Mouse (Mus musculus) CH12.LX (cell line): ENCODE measurements around the gene Rock2. TPM values are rescaled to one million over a fixed set of nuclear protein-coding genes. Genes with fewer than 3 reads are reported as not detected.

ENCODE experiments used
- DNase-seq: peaks from one replicate; pipeline ENCODE4 v3.0.0-alpha.2; 2013; ENCODE audit errors: extremely low read depth
- H3K27ac ChIP-seq: 2 replicates; pipeline ENCODE4 v1.5.1; 2012; ENCODE audit warnings: low read depth, mild to moderate bottlenecking, control low read depth, moderate library complexity; ENCODE audit not compliant: insufficient read depth
- H3K27me3 ChIP-seq: replicated peaks from 2 replicates; pipeline ENCODE3; 2012; ENCODE audit warnings: inconsistent platforms
- H3K36me3 ChIP-seq, 2 experiments: replicated peaks in 1 of 2; 2 replicates each; pipeline versions ENCODE3 to v1.6.1; 2012; ENCODE audit warnings: inconsistent platforms in 1 of 2, low read length in 1 of 2, mild to moderate bottlenecking in 1 of 2, mixed read lengths in 1 of 2, moderate library complexity in 1 of 2; ENCODE audit not compliant: control insufficient read depth in 1 of 2, insufficient read depth in 1 of 2
- H3K4me1 ChIP-seq, 2 experiments: 2 replicates each; pipeline ENCODE4 v1.6.1; 2012; ENCODE audit warnings: inconsistent platforms in 1 of 2, moderate library complexity in 1 of 2; ENCODE audit not compliant: insufficient read depth in 2 of 2, control insufficient read depth in 1 of 2
- H3K4me2 ChIP-seq: 2 replicates; pipeline ENCODE4 v1.6.1; 2012; ENCODE audit warnings: low read depth, mild to moderate bottlenecking, control low read depth; ENCODE audit not compliant: poor library complexity, insufficient read depth, severe bottlenecking
- H3K4me3 ChIP-seq, 3 experiments: fragments of 150-350 bp in 1 of 3; sonication (generic) in 1 of 3; replicated peaks in 1 of 3; 2 replicates each; pipeline versions ENCODE3 to v1.5.1; 2011 to 2012; ENCODE audit warnings: low read depth in 2 of 3, low read length in 2 of 3, mild to moderate bottlenecking in 2 of 3, moderate library complexity in 2 of 3, control low read depth in 1 of 3, improper control_type of control experiment in 1 of 3, inconsistent platforms in 1 of 3, mixed read lengths in 1 of 3; ENCODE audit not compliant: poor library complexity in 1 of 3
- H3K79me2 ChIP-seq: replicated peaks from 2 replicates; pipeline ENCODE4 v1.6.1; 2012; ENCODE audit warnings: mild to moderate bottlenecking, moderate library complexity; ENCODE audit not compliant: control insufficient read depth, poor library complexity, insufficient read depth, severe bottlenecking; ENCODE audit errors: extremely low read depth
- H3K9ac ChIP-seq: 2 replicates; pipeline ENCODE4 v1.6.1; 2012; ENCODE audit warnings: low read depth, mild to moderate bottlenecking, control low read depth, moderate library complexity; ENCODE audit not compliant: insufficient read depth
- H3K9me3 ChIP-seq: replicated peaks from 2 replicates; pipeline ENCODE3; 2012; ENCODE audit warnings: low read length, inconsistent platforms, mixed read lengths
- BHLHE40 ChIP-seq: IDR thresholded peaks from 2 replicates; pipeline ENCODE4 v1.6.1; 2011; ENCODE audit warnings: mild to moderate bottlenecking, low read depth, low read length, improper control_type of control experiment
- CHD1 ChIP-seq: IDR thresholded peaks from 2 replicates; pipeline ENCODE4 v1.6.1; 2012; ENCODE audit warnings: low read depth, low read length, improper control_type of control experiment, inconsistent platforms
- CHD2 ChIP-seq: IDR thresholded peaks from 2 replicates; pipeline ENCODE4 v1.6.1; 2011; ENCODE audit warnings: low read length, improper control_type of control experiment
- CTCF ChIP-seq, 2 experiments: IDR thresholded peaks in 1 of 2; conservative IDR thresholded peaks in 1 of 2; 2 replicates each; pipeline ENCODE4 v1.5.1; 2011 to 2012; ENCODE audit warnings: low read depth in 2 of 2, low read length in 2 of 2, improper control_type of control experiment in 1 of 2, inconsistent platforms in 1 of 2, mild to moderate bottlenecking in 1 of 2, moderate library complexity in 1 of 2
- ELF1 ChIP-seq: IDR thresholded peaks from 2 replicates; pipeline ENCODE4 v1.6.1; 2014; ENCODE audit warnings: low read depth, mild to moderate bottlenecking, inconsistent platforms, low read length, improper control_type of control experiment
- ETS1 ChIP-seq: conservative IDR thresholded peaks from 2 replicates; pipeline ENCODE4 v1.6.1; 2012; ENCODE audit warnings: low read depth, mild to moderate bottlenecking, inconsistent platforms, low read length, improper control_type of control experiment, moderate library complexity
- GABPA ChIP-seq: IDR thresholded peaks from 2 replicates; pipeline ENCODE4 v1.6.1; 2012; ENCODE audit warnings: low read depth, low read length, improper control_type of control experiment, inconsistent platforms; ENCODE audit not compliant: insufficient replicate concordance
- HCFC1 ChIP-seq: IDR thresholded peaks from 2 replicates; pipeline ENCODE4 v1.6.1; 2012; ENCODE audit warnings: low read depth, mild to moderate bottlenecking, inconsistent platforms, low read length, improper control_type of control experiment
- IRF4 ChIP-seq: IDR thresholded peaks from 2 replicates; pipeline ENCODE4 v1.6.1; 2014; ENCODE audit warnings: low read depth, mild to moderate bottlenecking, inconsistent platforms, low read length, improper control_type of control experiment
- JUN ChIP-seq: IDR thresholded peaks from 2 replicates; pipeline ENCODE4 v1.6.1; 2011; ENCODE audit warnings: low read depth, mild to moderate bottlenecking, low read length, improper control_type of control experiment, moderate library complexity; ENCODE audit not compliant: insufficient read depth
- KAT2A ChIP-seq: IDR thresholded peaks from 2 replicates; pipeline ENCODE4 v1.6.1; 2012; ENCODE audit warnings: low read length, improper control_type of control experiment, inconsistent platforms; ENCODE audit not compliant: insufficient replicate concordance
- MAFK ChIP-seq: IDR thresholded peaks from 2 replicates; pipeline ENCODE4 v1.6.1; 2011; ENCODE audit warnings: low read length, improper control_type of control experiment; ENCODE audit not compliant: insufficient replicate concordance
- MAX ChIP-seq: IDR thresholded peaks from 2 replicates; pipeline ENCODE4 v1.6.1; 2011; ENCODE audit warnings: low read length, improper control_type of control experiment
- MAZ ChIP-seq: IDR thresholded peaks from 2 replicates; pipeline ENCODE4 v1.6.1; 2012; ENCODE audit warnings: low read depth, mild to moderate bottlenecking, inconsistent platforms, low read length, improper control_type of control experiment, moderate library complexity
- MEF2A ChIP-seq: IDR thresholded peaks from 2 replicates; pipeline ENCODE4 v1.6.1; 2014; ENCODE audit warnings: low read depth, mild to moderate bottlenecking, inconsistent platforms, low read length, improper control_type of control experiment, borderline replicate concordance
- MYC ChIP-seq: IDR thresholded peaks from 2 replicates; pipeline ENCODE4 v1.6.1; 2011; ENCODE audit warnings: low read depth, mild to moderate bottlenecking, improper control_type of control experiment, low read length
- NELFE ChIP-seq: IDR thresholded peaks from 2 replicates; pipeline ENCODE4 v1.6.1; 2011; ENCODE audit warnings: low read depth, low read length, improper control_type of control experiment
- NRF1 ChIP-seq: IDR thresholded peaks from 2 replicates; pipeline ENCODE4 v1.6.1; 2014; ENCODE audit warnings: low read depth, mild to moderate bottlenecking, inconsistent platforms, low read length, improper control_type of control experiment, moderate library complexity
- POLR2A ChIP-seq: IDR thresholded peaks from 2 replicates; pipeline ENCODE4 v1.6.1; 2011; ENCODE audit warnings: low read depth, mild to moderate bottlenecking, improper control_type of control experiment, low read length
- POLR2AphosphoS2 ChIP-seq: IDR thresholded peaks from 2 replicates; pipeline ENCODE4 v1.6.1; 2011; ENCODE audit warnings: low read depth, low read length, improper control_type of control experiment
- SIN3A ChIP-seq: IDR thresholded peaks from 2 replicates; pipeline ENCODE4 v1.6.1; 2012; ENCODE audit warnings: low read length, improper control_type of control experiment, inconsistent platforms
- SMC3 ChIP-seq: IDR thresholded peaks from 2 replicates; pipeline ENCODE4 v1.6.1; 2011; ENCODE audit warnings: low read depth, low read length, improper control_type of control experiment
- TBP ChIP-seq: conservative IDR thresholded peaks from 2 replicates; pipeline ENCODE4 v1.6.1; 2011; ENCODE audit warnings: low read depth, low read length, improper control_type of control experiment
- TCF12 ChIP-seq: IDR thresholded peaks from 2 replicates; pipeline ENCODE4 v1.6.1; 2014; ENCODE audit warnings: low read depth, mild to moderate bottlenecking, inconsistent platforms, low read length, improper control_type of control experiment
- USF1 ChIP-seq: IDR thresholded peaks from 2 replicates; pipeline ENCODE4 v1.6.1; 2014; ENCODE audit warnings: low read depth, mild to moderate bottlenecking, inconsistent platforms, low read length, improper control_type of control experiment
- ZKSCAN1 ChIP-seq: IDR thresholded peaks from 2 replicates; pipeline ENCODE4 v1.6.1; 2012; ENCODE audit warnings: low read depth, inconsistent platforms, low read length, improper control_type of control experiment, borderline replicate concordance
- ZMIZ1 ChIP-seq: IDR thresholded peaks from 2 replicates; pipeline ENCODE4 v1.6.1; 2012; ENCODE audit warnings: low read depth, mild to moderate bottlenecking, inconsistent platforms, low read length, improper control_type of control experiment
- dilution Hi-C: fragments of 300-500 bp; cut with MboI; formaldehyde crosslinking; loops from 2 replicates; pipeline ENCODE4 v1.14.3; 2020; ENCODE audit warnings: low sequenced_read_pairs; ENCODE audit not compliant: extremely low pct_unique_long_range_greater_than_20kb, extremely low pct_ligation_motif_present
- in situ Hi-C: fragments of 300-500 bp; cut with MboI; formaldehyde crosslinking; loops from 3 replicates; pipeline ENCODE4 v1.14.3; 2019; ENCODE audit warnings: low sequenced_read_pairs, low pct_ligation_motif_present, low pct_unique_long_range_greater_than_20kb, mixed read lengths
- polyA plus RNA-seq: library from polyadenylated mRNA; unstranded; fragments of >175 nt; gene quantifications from 2 replicates; pipeline ENCODE4 v1.2.1, GENCODE M21; 2012; ENCODE audit warnings: low read depth; ENCODE audit not compliant: insufficient read length
- total RNA-seq, 2 experiments: library from RNA; depleted of rRNA; stranded (reverse); fragments of 300-350 nt in 1 of 2; fragments of >200 nt in 1 of 2; gene quantifications; 2 replicates each; pipeline ENCODE4 v1.2.3; 2012 to 2014

The Rock2 gene
- total and polyA plus RNA-seq, 3 experiments: 39.1 to 49.9 (median 40.3) TPM

- TF ChIP-seq CTCF (conservative IDR thresholded peaks at IDR 0.05 in 1 of 2, IDR thresholded peaks at IDR 0.05 in 1 of 2; ENCODE audit: low read depth in 2 of 2, low read length in 2 of 2) (peak in 1 of 2 experiments; percentile 20; a peak in 1 of 4 replicates), SMC3 (peak; percentile 13; the same call in 1 of the 2 replicates), MAZ (no peak), NELFE (no peak)
These were observed 102.3 kb downstream of the Rock2 start (continued) for GRCm38 (mm10) chr12:16996886-16997462.

GRCm38 (mm10) chr12:16999146-16999545 is 104.5 kb downstream of the Rock2 start:
- H3K4me1 ChIP-seq: peaks cover 28 to 64% of the 10 kb centered on the region in 2 experiments

GRCm38 (mm10) chr12:16999739-17000497 is 105.2 kb downstream of the Rock2 start, which contains the start of gene Pqlc3:
Gene Pqlc3, minus strand, starts transcription at chr12:17000408.
- H3K9me3 ChIP-seq: no peaks in the 10 kb centered on the region
- peaks cover 10 to 22% of the 10 kb centered on the region in 2 experiments for H3K36me3 ChIP-seq
- in situ Hi-C loops: no loop called here
- H3K4me3 ChIP-seq: peak within 1 kb of the TSS; percentile 72 to 79 (median 75)
- H3K4me2 ChIP-seq: peak within 1 kb of the TSS; percentile 66
- TF ChIP-seq USF1 (no peak), HCFC1 (no peak), IRF4 (0 out of 2 replicates have a peak, but pooled peaks have one; percentile 5), GABPA (no peak), MYC (no peak), MAFK (no peak), TBP (no peak), KAT2A (no peak), ZMIZ1 (peak; percentile 22; the same call in 1 of the 2 replicates), ELF1 (peak; percentile 78), ETS1 (no peak), NELFE (peak; percentile 62; the same call in 1 of the 2 replicates), MEF2A (no peak), POLR2A (peak; percentile 67), BHLHE40 (peak; percentile 34; the same call in 1 of the 2 replicates), NRF1 (peak; percentile 58), CHD2 (no peak), SIN3A (peak; percentile 67; the same call in 1 of the 2 replicates), MAZ (peak; percentile 63), ZKSCAN1 (no peak), JUN (no peak), CHD1 (no peak; the same call in 1 of the 2 replicates), TCF12 (peak; percentile 50; the same call in 1 of the 2 replicates)
- TF ChIP-seq, all 38 proteins: peak for 10
- H3K9ac ChIP-seq: peak within 1 kb of the TSS; percentile 72
- H3K4me1 ChIP-seq: peaks cover 23 to 56% of the 10 kb centered on the region in 2 experiments
- peak within 1 kb of the TSS; percentile 73 for H3K27ac ChIP-seq
- no peaks in the 10 kb centered on the region for H3K27me3 ChIP-seq
- DNase-seq: peak; percentile 86
- no peaks in the 10 kb centered on the region for H3K79me2 ChIP-seq
- dilution Hi-C loops: no loop called here

More at GRCm38 (mm10) chr12:16999146-16999545, 104.5 kb downstream of the Rock2 start:
- no peaks in the 10 kb centered on the region for H3K79me2 ChIP-seq
- no peaks in the 10 kb centered on the region for H3K27me3 ChIP-seq
- in situ Hi-C loops: no loop called here
- H3K27ac ChIP-seq: no peak overlapping the region
- H3K4me3 ChIP-seq: peak overlapping the region; percentile 72 to 79 (median 75)
- H3K4me2 ChIP-seq: peak overlapping the region; percentile 52
- no peak for DNase-seq
- TF ChIP-seq MAX (no peak), ELF1 (no peak), GABPA (no peak), POLR2AphosphoS2 (no peak), USF1 (no peak), SIN3A (no peak)
- H3K36me3 ChIP-seq: peaks cover 10 to 30% of the 10 kb centered on the region in 2 experiments
- no peaks in the 10 kb centered on the region for H3K9me3 ChIP-seq
- H3K9ac ChIP-seq: peak overlapping the region; percentile 72; the same call in 1 of the 2 replicates
- dilution Hi-C loops: no loop called here
